Mouse (Mus musculus) heart, adult 2 months (tissue): ENCODE results near the gene Gpt2. TPM values are rescaled to one million over a fixed set of nuclear protein-coding genes. Genes with fewer than 3 reads are reported as not detected.

ENCODE experiments used
- DNase-seq, 2 experiments: peaks; one replicate each; pipeline ENCODE4 v3.0.0; 2021
- H3K27ac ChIP-seq: fragments of 200-600 bp; 2 replicates; pipeline ENCODE4 v1.8.1; 2022
- H3K27me3 ChIP-seq: fragments of 200-500 bp; 2 replicates; pipeline ENCODE4 v1.6.1; 2012; ENCODE audit warnings: mild to moderate bottlenecking, low read length, inconsistent platforms, mixed read lengths; ENCODE audit not compliant: control insufficient read depth, insufficient read depth
- H3K36me3 ChIP-seq: fragments of 200-500 bp; 2 replicates; pipeline ENCODE4 v1.6.1; 2012; ENCODE audit warnings: low read length, inconsistent platforms; ENCODE audit not compliant: control insufficient read depth, insufficient read depth
- H3K4me1 ChIP-seq: fragments of 200-500 bp; 2 replicates; pipeline ENCODE4 v1.6.1; 2011; ENCODE audit warnings: low read length; ENCODE audit not compliant: control insufficient read depth, insufficient read depth
- H3K4me3 ChIP-seq: fragments of 200-600 bp; 2 replicates; pipeline ENCODE4 v1.8.1; 2022
- H3K79me2 ChIP-seq: fragments of 200-500 bp; replicated peaks from 2 replicates; pipeline ENCODE4 v1.6.1; 2012; ENCODE audit warnings: mild to moderate bottlenecking, inconsistent platforms, low read length, moderate library complexity, mixed read lengths; ENCODE audit not compliant: control insufficient read depth, insufficient read depth
- H3K9ac ChIP-seq: fragments of 200-500 bp; 2 replicates; pipeline ENCODE4 v1.6.1; 2012; ENCODE audit warnings: low read depth, mild to moderate bottlenecking, control low read depth, inconsistent platforms, low read length, mixed read lengths
- CTCF ChIP-seq: fragments of 200-600 bp; IDR thresholded peaks from 2 replicates; pipeline ENCODE4 v1.8.1; 2022; ENCODE audit warnings: antibody characterized with exemption, mild to moderate bottlenecking, moderate library complexity
- EP300 ChIP-seq: fragments of 200-500 bp; IDR thresholded peaks from 2 replicates; pipeline ENCODE4 v1.6.1; 2011; ENCODE audit warnings: low read depth, low read length, control low read depth; ENCODE audit not compliant: insufficient read depth
- POLR2A ChIP-seq: fragments of 200-500 bp; IDR thresholded peaks from 2 replicates; pipeline ENCODE4 v1.6.1; 2011; ENCODE audit warnings: mild to moderate bottlenecking, low read depth, low read length, control low read depth; ENCODE audit not compliant: insufficient read depth
- WGBS: fragments of 180-500 bp; shearing (Covaris S2); methylation state at CpG from one replicate; pipeline ENCODE4 v1.1.7; 2018; 5-methylcytosine and 5-hydroxymethylcytosine counted together
- intact Hi-C: fragments of 180-260 bp; cut with DNase I; formaldehyde crosslinking; loops from one replicate; pipeline ENCODE4 v1.15.1; 2025
- polyA plus RNA-seq: library from polyadenylated mRNA; depleted of rRNA; stranded (reverse); fragments of >200 nt; gene quantifications from 2 replicates; pipeline ENCODE4 v1.2.3, GENCODE M21; 2012; rRNA removed
- total RNA-seq, 2 experiments: library from RNA; stranded (reverse); gene quantifications; 2 replicates each; pipeline ENCODE4 v1.2.3; 2021

Gene Gpt2
- total and polyA plus RNA-seq, 3 experiments = 19.7 to 35.2 (median 32.4) TPM

DNA sequence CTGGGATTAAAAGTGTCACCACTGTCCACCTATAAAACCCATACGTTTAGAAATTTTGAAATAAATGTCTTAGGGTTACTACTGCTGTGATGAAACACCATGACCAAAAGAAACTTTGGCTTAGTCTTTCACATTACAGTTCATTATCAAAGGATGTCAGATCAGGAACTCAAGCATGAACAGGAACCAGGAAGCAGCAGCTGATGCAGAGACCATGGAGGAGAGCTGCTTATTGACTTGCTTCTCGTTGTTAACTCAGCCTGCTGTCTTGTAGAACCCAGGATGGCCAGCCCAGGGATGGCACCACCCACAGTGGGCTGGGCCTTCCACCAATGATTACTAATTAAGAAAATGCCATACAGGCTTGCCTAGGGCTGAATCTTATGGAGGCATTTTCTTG is 67.6 kb downstream of the Gpt2 start:
- Histone ChIP-seq H3K27ac (no peak overlapping the region), H3K27me3 (no peaks in the 10 kb centered on the region), H3K36me3 (peaks cover 16% of the 10 kb centered on the region), H3K79me2 (no peaks in the 10 kb centered on the region), H3K4me1 (peaks cover 4% of the 10 kb centered on the region), H3K4me3 (no peak overlapping the region), H3K9ac (no peak overlapping the region)
- no peak for TF ChIP-seq EP300
- no peak for TF ChIP-seq POLR2A
- TF ChIP-seq CTCF = no peak
- intact Hi-C loops = loop anchor here (5.0 to 10.0 kb wide), 2 partner anchors 32 to 485 kb away; partner anchors contain the start of gene Dhps
- WGBS = 51% methylated on average over 2 of the region's 2 CpGs
- no peak for DNase-seq

GRCm38 (mm10) chr8:85563336-85563735 is 71.0 kb downstream of the Gpt2 start:
- peaks cover 4% of the 10 kb centered on the region for H3K36me3 ChIP-seq
- H3K27ac ChIP-seq = no peak overlapping the region
- TF ChIP-seq EP300 = no peak
- WGBS = 97% methylated on average over 8 of the region's 8 CpGs
- no peaks in the 10 kb centered on the region for H3K4me1 ChIP-seq
- intact Hi-C loops = no loop called here
- no peak overlapping the region for H3K4me3 ChIP-seq
- H3K79me2 ChIP-seq = no peaks in the 10 kb centered on the region
- H3K27me3 ChIP-seq = no peaks in the 10 kb centered on the region
- no peak overlapping the region for H3K9ac ChIP-seq
- no peak for DNase-seq

- H3K79me2 ChIP-seq = no peaks in the 10 kb centered on the region
- no peak overlapping the region for H3K9ac ChIP-seq
- WGBS = 71% methylated on average over 3 of the region's 3 CpGs
- TF ChIP-seq POLR2A = no peak
- no peak for TF ChIP-seq EP300
- no peak for TF ChIP-seq CTCF
- DNase-seq = no peak
- H3K4me3 ChIP-seq = no peak overlapping the region
- H3K36me3 ChIP-seq = peaks cover 4% of the 10 kb centered on the region
- intact Hi-C loops = no loop called here
- H3K27me3 ChIP-seq = no peaks in the 10 kb centered on the region
- H3K4me1 ChIP-seq = no peaks in the 10 kb centered on the region
- no peak overlapping the region for H3K27ac ChIP-seq
Measured at GRCm38 (mm10) chr8:85565186-85565585, 72.8 kb downstream of the Gpt2 start.

- no peaks in the 10 kb centered on the region for H3K27me3 ChIP-seq
- no peak overlapping the region for H3K4me3 ChIP-seq
- H3K9ac ChIP-seq = no peak overlapping the region
- H3K27ac ChIP-seq = no peak overlapping the region
- H3K4me1 ChIP-seq = no peaks in the 10 kb centered on the region
- intact Hi-C loops = no loop called here
- no peaks in the 10 kb centered on the region for H3K79me2 ChIP-seq
- 97% methylated on average over 2 of the region's 2 CpGs for WGBS
- no peaks in the 10 kb centered on the region for H3K36me3 ChIP-seq
- TF ChIP-seq CTCF = no peak
- DNase-seq = no peak
Measured at GRCm38 (mm10) chr8:85567801-85568200, 75.4 kb downstream of the Gpt2 start.

DNA sequence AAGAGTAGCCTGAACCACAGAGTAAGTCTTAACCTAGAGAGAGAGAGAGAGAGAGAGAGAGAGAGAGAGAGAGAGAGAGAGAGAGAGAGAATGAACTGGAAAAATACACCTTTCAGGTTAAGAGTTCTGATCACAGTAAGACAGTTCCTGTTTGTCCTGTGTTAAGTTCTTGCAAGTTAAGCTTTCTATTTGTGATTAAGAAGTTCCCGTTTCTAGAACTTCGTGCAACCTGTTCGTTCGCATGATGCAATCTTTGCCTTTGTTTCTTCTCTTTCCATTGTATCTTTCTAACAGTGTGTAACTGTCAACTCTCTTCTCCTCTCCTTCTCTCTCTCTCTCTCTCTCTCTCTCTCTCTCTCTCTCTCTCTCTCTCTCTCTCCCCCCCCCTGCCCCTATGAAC is 78.1 kb downstream of the Gpt2 start:
- Histone ChIP-seq H3K4me3 (no peak overlapping the region), H3K9ac (no peak overlapping the region), H3K27me3 (no peaks in the 10 kb centered on the region), H3K4me1 (no peaks in the 10 kb centered on the region), H3K36me3 (no peaks in the 10 kb centered on the region), H3K79me2 (no peaks in the 10 kb centered on the region), H3K27ac (no peak overlapping the region)
- no peak for DNase-seq
- intact Hi-C loops = no loop called here
- TF ChIP-seq POLR2A (no peak), EP300 (no peak), CTCF (no peak)
- 79% methylated on average over 4 of the region's 4 CpGs for WGBS

- Histone ChIP-seq H3K4me3 (no peak overlapping the region), H3K27me3 (no peaks in the 10 kb centered on the region), H3K36me3 (no peaks in the 10 kb centered on the region), H3K79me2 (no peaks in the 10 kb centered on the region), H3K9ac (no peak overlapping the region), H3K27ac (no peak overlapping the region), H3K4me1 (no peaks in the 10 kb centered on the region)
- 88% methylated on average over 2 of the region's 2 CpGs for WGBS
- intact Hi-C loops = no loop called here
- no peak for DNase-seq
- TF ChIP-seq POLR2A (no peak), EP300 (no peak), CTCF (no peak)
Measured at GRCm38 (mm10) chr8:85573972-85574496, 81.7 kb downstream of the Gpt2 start.

Other genes starting within 250 kb of the Gpt2 start
- gene Orc6, start 192.9 kb upstream of the Gpt2 start, total RNA-seq = 1 to 10 TPM; 5.2 to 5.5 TPM
- gene Orc6, start 192.9 kb upstream of the Gpt2 start, polyA plus RNA-seq = 6.1 and 7.1 TPM in 2 replicates
- 10 to 100 TPM; 63.5 to 68.9 TPM for gene Vps35, start 192.8 kb upstream of the Gpt2 start, total RNA-seq
- gene Vps35, start 192.8 kb upstream of the Gpt2 start, polyA plus RNA-seq = 19.0 and 40.9 TPM in 2 replicates
- 100 to 1,000 TPM; 422 to 470 TPM for gene Mylk3, start 106.2 kb upstream of the Gpt2 start, total RNA-seq
- gene Mylk3, start 106.2 kb upstream of the Gpt2 start, polyA plus RNA-seq = 180 and 297 TPM in 2 replicates
- gene 4921524J17Rik, start 59.7 kb upstream of the Gpt2 start, total RNA-seq = 10 to 100 TPM; 18.3 to 22.5 TPM
- 8.1 and 11.4 TPM in 2 replicates for gene 4921524J17Rik, start 59.7 kb upstream of the Gpt2 start, polyA plus RNA-seq
- gene Dnaja2, start 62.8 kb downstream of the Gpt2 start, total RNA-seq = 100 to 1,000 TPM; 250 to 278 TPM
- gene Dnaja2, start 62.8 kb downstream of the Gpt2 start, polyA plus RNA-seq = 30.2 and 51.2 TPM in 2 replicates
- 1 to 10 TPM; 1.1 TPM for gene Neto2, start 208.3 kb downstream of the Gpt2 start, total RNA-seq
- 0.31 and 1.1 TPM in 2 replicates for gene Neto2, start 208.3 kb downstream of the Gpt2 start, polyA plus RNA-seq